Mouse (Mus musculus): ENCODE data around the gene Dlgap4.

The Dlgap4 gene

DNA sequence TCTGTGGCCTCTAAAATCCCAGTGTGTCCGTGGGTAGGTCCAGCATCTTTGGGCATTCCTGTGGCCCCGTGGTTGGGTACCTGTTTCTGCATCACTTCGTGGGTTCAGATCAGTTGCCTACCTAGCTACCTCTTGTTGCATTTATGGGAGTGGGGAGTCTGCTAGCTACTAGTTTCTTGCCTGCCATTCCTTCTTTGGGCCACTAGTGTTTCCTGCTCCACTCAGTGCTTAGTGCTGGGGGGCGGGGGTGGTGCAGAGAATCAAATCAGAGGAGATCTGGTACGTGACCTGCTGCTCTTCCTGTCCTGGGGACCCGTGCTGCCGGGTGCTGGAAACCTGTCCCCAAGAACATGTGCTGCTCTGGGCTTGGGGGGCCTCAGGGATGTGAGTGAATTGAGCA is 3.0 kb downstream of the Dlgap4 start:
- no peak for DNase-seq (ENCODE audit: extremely low spot score, low read depth, low spot score)

GRCm38 (mm10) chr2:156617536-156617935 is 4.0 kb downstream of the Dlgap4 start:
- DNase-seq (ENCODE audit: extremely low spot score, low read depth, low spot score), result no peak

- no peak for DNase-seq (ENCODE audit: extremely low spot score, low read depth, low spot score)
These were observed 7.4 kb downstream of the Dlgap4 start for GRCm38 (mm10) chr2:156620874-156621273.

DNA sequence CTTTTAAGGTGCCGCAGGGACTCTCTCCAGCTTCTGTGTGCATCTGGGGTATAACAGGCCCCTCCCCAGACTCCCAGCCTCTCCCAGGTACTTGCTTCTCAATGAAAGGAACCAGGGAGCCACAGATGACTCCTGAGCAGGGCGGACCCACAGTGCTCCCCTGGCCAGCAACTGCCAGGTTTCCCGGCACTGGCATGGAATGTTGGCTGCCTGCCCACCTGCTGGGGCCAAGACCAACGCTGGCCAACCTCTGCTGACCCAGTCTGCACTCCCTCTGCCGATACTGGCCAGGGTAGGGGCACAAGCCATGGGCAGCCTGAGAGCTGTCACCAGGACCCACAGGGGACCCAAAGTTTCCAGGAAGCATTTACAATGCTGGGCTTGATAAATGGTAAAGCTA is 7.9 kb downstream of the Dlgap4 start:
- DNase-seq (ENCODE audit: extremely low spot score, low read depth, low spot score), result no peak

DNA sequence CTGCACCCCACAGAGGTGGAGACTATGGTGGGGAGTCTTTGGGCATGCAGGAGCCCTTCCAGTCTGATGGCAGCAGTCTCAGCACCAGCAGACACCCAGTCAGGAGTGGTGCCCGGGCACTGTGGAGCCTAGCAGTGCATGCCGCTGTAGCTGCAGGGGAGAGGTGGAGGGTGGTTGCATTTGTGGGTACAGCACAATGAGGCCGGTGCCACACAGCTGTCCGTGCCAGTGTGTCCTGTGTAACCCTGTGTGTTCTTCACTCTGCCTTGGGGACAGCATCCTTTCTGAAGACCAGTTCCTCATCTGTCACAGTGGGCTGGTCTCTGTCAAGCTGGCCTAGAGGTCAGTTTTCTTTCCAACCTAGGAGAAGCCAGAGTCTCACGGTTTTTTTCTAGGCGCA is 8.7 kb downstream of the Dlgap4 start:
- DNase-seq (ENCODE audit: extremely low spot score, low read depth, low spot score), result no peak

- DNase-seq (ENCODE audit: extremely low spot score, low read depth, low spot score), result no peak
These were observed 9.7 kb downstream of the Dlgap4 start for GRCm38 (mm10) chr2:156623246-156623645.

DNA sequence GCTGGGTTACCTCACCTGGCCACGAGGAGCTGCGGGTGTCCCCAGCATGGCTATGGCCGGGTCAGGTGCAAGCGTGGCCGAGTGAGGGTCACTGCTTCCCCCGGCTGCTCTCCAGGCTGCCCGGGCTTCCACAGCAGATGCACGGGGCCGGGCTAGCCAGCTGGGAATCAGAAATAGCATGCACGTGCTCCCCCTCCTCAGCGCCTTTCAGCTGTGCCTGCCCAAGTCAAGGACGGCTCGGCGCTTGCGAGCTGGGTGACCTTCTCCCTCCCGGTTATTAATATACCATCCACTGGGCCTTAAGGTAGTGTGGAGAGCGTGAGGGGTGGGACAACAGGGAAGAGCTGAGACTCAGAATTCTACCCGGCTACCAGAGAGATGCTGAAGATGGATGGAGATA is 11.8 kb downstream of the Dlgap4 start:
- no peak for DNase-seq (ENCODE audit: extremely low spot score, low read depth, low spot score)

DNA sequence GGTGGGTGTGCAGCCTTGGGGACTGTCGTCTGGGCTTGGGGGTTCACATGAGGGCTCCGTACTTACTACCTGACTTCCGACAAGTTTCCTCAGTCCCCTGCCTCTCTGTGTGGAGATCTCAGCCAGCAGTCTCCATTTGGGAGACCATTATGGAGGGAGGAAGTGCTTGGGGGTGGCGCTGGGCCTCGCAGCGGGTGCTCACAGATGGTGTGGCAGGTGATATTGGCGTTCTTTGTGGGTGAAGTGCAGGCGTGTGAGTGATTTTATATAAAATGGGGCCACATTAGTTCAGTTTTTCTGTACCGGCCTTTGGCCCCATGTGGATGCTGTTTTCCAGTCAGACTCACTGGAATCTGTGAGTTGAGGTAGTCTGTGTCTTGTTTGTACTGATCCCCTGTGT is 12.6 kb downstream of the Dlgap4 start:
- DNase-seq (ENCODE audit: extremely low spot score, low read depth, low spot score), result no peak

DNA sequence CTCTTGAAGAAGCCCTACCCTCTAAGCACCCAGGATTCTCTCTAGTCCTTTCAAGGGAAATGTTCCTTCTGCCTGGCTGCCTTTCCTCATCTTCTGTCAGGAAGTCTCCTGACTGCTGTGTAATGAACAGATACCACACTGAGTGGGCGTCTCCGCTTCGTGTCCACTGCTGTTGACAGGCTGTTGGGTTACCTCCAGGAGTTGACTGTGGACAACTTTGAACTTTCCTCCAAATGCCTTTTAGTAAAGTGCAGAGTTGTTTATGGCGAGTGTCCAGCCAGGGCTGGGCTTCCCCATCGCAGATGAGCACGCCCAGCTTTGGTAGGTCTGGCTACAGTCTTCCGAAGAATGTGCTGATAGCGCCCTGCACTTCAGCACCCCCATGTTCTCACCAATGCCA is 13.0 kb downstream of the Dlgap4 start:
- DNase-seq (ENCODE audit: extremely low spot score, low read depth, low spot score), result no peak

DNA sequence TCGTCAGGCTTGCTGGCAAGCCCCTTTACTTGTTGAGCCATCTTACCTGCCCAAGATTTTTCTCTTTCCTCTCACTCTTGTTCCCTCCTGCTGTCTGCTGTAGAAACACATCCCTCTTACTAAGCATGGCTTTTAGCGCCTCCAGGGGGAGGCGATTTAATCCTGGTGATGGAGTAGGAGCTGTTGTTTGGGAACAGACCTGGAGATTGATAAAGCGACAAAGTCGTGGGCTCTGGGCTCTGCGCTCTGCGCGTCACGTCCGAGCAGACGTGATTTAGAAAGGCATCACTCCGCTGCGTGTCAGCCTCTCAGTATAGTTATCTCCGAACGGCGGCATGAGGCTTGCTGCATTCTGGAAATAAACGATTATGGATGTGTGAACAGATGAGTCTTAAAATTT is 14.4 kb downstream of the Dlgap4 start:
- DNase-seq (ENCODE audit: extremely low spot score, low read depth, low spot score), result no peak

DNA sequence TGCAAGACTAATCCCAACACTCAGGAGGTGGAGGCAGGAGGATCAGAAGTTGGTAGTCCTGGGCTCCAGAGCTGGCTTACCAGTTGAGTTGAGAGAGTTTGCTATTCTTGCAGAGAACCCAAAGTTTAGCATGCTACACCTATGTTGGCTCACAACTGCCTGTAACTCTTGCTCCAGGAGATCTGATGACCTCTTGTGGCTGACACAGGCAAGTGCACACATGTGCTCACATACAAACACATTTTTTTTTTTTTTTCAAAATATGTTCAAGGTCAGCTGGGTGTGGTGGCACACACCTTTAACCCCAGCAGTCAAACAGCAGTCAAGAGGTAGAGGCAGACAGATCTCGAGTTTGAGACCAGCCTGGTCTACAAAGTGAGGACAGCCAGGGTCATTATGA is 16.8 kb downstream of the Dlgap4 start:
- DNase-seq (ENCODE audit: extremely low spot score, low read depth, low spot score), result no peak

DNA sequence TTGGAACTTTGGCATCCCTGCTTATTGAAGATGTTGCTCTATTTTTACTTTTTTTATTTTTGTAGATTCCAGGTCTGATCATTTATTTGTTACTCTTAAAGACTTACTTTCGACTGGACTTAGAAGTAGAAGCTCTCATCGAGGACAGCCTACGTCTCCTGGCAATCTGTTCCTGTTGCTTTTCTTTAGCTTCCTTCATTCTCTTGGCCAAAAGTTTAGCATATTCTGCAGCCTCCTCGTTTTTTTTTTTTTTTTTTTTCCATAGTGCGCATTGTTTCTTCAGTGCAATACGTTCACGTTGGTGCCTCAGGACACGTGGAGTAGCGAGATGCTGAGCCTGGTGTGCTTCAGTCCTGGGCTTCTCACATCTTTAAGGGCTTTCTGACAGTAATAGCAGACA is 19.2 kb downstream of the Dlgap4 start:
- DNase-seq (ENCODE audit: extremely low spot score, low read depth, low spot score), result no peak

DNA sequence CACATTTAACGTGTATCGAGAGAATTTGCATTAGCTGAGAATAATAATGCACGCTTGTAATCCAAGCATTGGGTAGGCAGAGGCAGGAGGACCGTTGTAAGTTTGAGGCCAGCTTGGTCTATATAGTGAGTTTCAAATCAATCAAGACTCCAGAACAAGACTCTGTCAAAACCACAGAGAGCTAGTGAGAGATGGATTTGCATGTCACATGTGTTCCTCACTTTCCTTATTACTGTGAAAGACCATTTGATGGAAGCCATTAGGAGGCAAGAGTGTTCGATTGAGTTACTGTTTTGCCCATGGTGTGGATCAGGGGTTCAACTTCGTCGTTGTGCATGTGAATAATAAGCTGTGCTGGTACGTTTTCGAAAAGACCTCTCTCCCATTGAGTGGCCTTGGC is 21.6 kb downstream of the Dlgap4 start:
- DNase-seq (ENCODE audit: extremely low spot score, low read depth, low spot score), result no peak

GRCm38 (mm10) chr2:156641141-156641540 is 27.6 kb downstream of the Dlgap4 start:
- DNase-seq (ENCODE audit: extremely low spot score, low read depth, low spot score), result no peak

- no peak for DNase-seq (ENCODE audit: extremely low spot score, low read depth, low spot score)
These were observed 29.4 kb downstream of the Dlgap4 start for GRCm38 (mm10) chr2:156642931-156643330.

GRCm38 (mm10) chr2:156643406-156643805 is 29.9 kb downstream of the Dlgap4 start:
- DNase-seq (ENCODE audit: extremely low spot score, low read depth, low spot score), result no peak

DNA sequence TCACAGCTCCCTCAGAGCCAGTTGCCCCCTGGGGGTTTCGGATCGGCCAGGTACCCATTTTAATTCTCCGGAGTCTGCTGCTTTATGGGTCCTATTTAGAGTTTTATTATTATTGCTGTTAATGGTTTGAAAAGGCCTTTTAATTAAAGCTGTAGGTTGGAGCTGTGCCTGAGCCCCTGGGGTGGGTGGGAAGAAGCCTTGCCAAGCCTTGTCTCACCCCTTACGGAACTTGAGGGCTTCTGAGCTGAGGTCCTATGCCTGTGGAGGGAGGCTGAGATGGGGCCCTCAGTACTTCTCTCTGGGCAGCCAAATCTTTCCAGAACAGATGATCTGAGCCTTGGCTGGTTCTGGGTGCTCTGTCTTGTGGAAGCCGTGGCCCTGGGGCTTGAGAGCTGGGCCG is 31.6 kb downstream of the Dlgap4 start:
- no peak for DNase-seq (ENCODE audit: extremely low spot score, low read depth, low spot score)

- no peak for DNase-seq (ENCODE audit: extremely low spot score, low read depth, low spot score)
These were observed 33.4 kb downstream of the Dlgap4 start for GRCm38 (mm10) chr2:156646877-156647276.

- DNase-seq (ENCODE audit: extremely low spot score, low read depth, low spot score), result no peak
These were observed 34.5 kb downstream of the Dlgap4 start for GRCm38 (mm10) chr2:156648042-156648441.

DNA sequence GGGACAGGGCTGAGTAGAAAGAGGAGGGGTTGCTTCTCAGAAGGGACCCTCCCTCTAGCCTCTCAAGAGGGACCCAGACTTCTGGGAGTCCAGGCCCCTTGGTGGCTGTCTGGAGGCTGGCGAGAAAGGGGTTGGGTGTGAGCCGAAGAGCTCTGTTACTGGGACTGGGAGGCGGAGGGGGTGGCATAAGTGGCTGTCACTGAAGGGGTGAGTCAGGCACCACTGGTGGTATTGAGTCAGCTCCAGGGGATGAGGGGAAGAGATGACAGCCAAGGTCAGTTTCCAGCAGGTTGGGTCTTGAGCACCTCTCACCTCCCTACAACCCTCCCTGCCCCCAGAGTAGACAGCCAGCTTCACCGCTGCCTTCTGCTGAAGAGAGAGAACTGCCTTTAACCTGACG is 35.9 kb downstream of the Dlgap4 start:
- DNase-seq (ENCODE audit: extremely low spot score, low read depth, low spot score), result no peak

DNA sequence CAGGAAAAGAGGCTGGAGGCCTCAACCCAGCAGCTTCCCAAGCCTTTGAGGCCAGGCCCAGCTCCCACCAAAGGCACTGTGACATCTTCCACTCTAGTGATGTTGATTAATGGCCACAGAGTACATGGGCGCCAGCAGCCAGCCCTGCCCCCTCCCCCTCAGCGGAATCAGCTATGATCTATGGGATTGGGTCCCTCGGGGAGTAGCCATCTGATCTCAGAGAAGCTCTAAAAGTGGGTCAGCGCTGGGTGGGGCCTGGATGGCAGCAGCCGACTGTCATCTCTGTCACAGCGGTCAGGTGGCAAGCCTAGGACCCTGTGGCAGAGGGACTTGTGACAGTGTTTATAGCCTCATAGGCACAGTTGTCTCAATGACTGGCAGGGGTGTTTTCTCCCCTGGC is 37.5 kb downstream of the Dlgap4 start:
- no peak for DNase-seq (ENCODE audit: extremely low spot score, low read depth, low spot score)

- peak; percentile 46 for DNase-seq (ENCODE audit: extremely low spot score, low read depth, low spot score)
These were observed 39.3 kb downstream of the Dlgap4 start for GRCm38 (mm10) chr2:156652841-156653240.

DNA sequence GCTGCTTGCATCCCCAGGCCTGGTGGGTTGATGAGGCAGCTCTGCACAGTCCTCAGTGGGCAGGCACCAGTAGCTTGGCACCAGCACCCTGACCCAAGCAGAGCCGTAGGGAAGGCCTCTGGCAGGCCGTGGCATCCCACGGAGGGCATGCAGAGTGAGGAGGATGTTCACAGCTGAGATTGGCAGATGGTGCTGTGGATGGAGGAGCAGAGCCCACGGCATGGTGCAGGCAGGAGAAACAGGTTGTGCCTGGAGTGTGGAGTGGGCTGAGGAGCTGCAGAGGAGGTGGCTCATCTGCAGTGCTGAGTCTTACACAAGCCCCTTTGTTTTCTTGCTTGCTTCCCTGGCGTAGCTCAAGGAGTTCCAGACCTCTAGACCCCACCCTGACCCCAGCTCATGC is 40.6 kb downstream of the Dlgap4 start:
- no peak for DNase-seq (ENCODE audit: extremely low spot score, low read depth, low spot score)

DNA sequence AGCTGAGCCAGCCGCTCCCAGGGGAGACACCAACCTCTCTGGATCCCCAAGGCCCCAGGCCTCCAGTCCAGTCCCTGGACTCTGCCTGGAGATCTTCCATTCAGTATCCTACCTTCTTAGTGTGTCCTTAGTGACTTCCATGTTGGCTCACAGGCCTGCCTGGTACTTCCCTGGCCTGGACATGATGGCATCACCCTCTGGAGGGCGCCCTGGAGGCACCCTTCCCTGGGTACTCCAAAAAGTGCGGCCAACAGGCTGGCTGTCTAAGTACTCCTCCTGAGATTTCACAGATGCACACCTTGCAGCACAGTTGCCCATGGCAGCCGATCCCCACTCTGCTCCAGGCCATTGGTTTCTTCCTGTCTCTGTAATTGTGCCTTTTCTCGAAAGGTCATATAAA is 42.1 kb downstream of the Dlgap4 start:
- no peak for DNase-seq (ENCODE audit: extremely low spot score, low read depth, low spot score)

All from hindlimb bud, embryonic 11.5 days (tissue).